Mouse (Mus musculus): ENCODE data around the gene Grk2.

Gene Grk2

GRCm38 (mm10) chr19:4303640-4303995 lies 2.4 kb downstream of the Grk2 start:
- peak; percentile 5 to 26 for DNase-seq (ENCODE audit: low spot score in 2 of 2)

- DNase-seq (ENCODE audit: low spot score in 2 of 2): peak; percentile 16 to 17
Measured at GRCm38 (mm10) chr19:4302936-4303639, 2.9 kb downstream of the Grk2 start.

- peak; percentile 77 to 79 for DNase-seq (ENCODE audit: low spot score in 2 of 2)
Measured at GRCm38 (mm10) chr19:4301735-4302651, 4.0 kb downstream of the Grk2 start.

- DNase-seq (ENCODE audit: low spot score in 2 of 2): peak; percentile 15 to 18
Measured at GRCm38 (mm10) chr19:4300852-4301734, 4.9 kb downstream of the Grk2 start.

- DNase-seq (ENCODE audit: low spot score in 2 of 2): peak; percentile 74 to 81
Measured at GRCm38 (mm10) chr19:4300271-4300704, 5.7 kb downstream of the Grk2 start.

DNA sequence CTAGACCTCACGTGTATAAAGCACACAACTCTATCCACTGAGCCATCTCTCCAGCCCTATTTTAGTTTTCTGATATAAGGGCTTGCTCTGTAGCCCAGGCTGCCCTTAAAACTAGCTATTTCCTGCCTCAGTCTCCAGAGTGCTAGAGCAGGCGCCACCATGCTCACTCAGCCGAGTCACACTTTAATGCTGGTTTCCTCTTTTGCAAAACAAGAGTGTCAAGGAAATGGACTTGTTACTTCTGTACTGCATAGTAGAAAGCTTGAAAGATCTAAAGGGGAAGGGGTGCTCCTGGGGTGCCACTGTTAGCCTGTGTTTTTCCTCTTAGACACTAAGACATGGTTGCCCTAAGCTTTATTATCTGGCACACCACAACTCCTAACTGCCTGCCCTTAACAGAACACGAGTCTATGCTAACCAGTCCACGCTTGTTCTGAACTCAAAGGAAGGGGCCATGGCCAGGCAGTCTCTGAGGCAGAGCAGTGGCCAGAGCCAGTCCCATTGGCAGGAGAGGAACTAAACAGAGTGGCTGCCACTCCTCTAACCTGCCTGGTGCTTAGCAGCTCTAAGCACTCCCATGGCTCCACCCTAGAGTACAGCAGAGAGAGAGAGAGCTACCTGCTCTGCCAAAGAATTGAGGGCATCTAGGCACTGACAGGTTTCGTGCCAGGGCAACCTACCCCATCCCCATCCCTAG lies 6.3 kb downstream of the Grk2 start:
- peak; percentile 28 to 32 for DNase-seq (ENCODE audit: low spot score in 2 of 2)

DNA sequence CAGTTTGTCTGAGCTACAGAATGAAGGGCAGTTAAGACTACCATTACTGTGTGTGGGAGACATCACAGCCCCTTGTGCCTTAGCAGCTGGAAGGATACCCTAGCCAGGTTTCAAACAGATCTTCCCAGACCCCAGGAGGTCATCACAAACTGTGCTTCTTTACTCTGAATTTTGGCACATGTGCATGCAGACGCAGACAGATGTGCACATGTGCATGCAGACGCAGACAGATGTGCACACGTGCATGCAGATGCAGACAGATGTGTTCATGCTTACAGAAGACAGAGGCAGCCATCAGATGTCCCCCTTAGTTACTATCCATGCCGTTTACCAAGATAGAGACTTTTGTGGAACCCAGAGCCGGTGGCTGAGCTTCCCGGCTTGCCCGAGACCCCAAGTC lies 6.9 kb downstream of the Grk2 start:
- no peak for DNase-seq (ENCODE audit: low spot score in 2 of 2)

- peak; percentile 21 to 37 for DNase-seq (ENCODE audit: low spot score in 2 of 2)
Measured at GRCm38 (mm10) chr19:4298322-4299121, 7.5 kb downstream of the Grk2 start.

- DNase-seq (ENCODE audit: low spot score in 2 of 2): peak in 1 of 2 experiments; percentile 21
Measured at GRCm38 (mm10) chr19:4297851-4298250, 8.2 kb downstream of the Grk2 start.

DNA sequence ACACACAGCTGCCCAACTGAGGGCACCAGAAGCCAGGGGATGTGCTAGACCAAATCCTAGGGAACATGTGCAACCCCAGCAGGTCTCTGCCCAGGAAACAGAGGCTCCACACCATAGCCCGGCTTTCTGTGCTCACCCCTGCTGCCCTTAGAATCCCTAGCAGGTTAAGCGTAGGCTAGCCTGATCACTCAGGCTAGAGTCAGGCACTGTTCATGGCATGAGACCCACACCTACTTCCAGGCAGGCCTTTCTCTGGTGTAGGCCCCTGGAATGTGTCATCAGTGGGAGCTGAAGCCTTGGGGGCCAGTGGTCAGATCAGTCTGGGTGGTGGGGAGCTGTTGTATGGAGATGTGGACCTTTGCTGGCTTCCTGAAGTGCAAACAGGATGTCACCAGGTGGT lies 9.4 kb downstream of the Grk2 start:
- peak in 1 of 2 experiments; percentile 9 for DNase-seq (ENCODE audit: low spot score in 2 of 2)

DNA sequence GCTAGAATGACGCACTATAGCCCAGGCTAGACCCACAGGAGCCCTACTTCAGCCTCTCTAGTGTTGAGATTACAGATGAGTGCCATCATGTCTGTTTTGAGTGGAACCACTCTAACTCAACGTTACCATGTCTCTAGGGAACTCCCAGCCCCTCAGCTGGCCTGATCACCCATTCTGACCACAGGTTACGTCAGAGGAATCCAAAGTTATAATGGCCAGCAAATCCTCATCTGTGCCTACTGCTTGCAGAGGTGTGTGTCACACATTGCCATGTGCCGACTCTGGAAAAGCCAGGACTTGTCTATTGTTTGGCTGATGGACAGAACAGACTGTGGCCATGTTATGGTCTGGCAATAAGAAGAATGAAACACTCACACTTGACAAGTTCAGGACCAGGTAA lies 10.6 kb downstream of the Grk2 start:
- DNase-seq (ENCODE audit: low spot score in 2 of 2): no peak

DNA sequence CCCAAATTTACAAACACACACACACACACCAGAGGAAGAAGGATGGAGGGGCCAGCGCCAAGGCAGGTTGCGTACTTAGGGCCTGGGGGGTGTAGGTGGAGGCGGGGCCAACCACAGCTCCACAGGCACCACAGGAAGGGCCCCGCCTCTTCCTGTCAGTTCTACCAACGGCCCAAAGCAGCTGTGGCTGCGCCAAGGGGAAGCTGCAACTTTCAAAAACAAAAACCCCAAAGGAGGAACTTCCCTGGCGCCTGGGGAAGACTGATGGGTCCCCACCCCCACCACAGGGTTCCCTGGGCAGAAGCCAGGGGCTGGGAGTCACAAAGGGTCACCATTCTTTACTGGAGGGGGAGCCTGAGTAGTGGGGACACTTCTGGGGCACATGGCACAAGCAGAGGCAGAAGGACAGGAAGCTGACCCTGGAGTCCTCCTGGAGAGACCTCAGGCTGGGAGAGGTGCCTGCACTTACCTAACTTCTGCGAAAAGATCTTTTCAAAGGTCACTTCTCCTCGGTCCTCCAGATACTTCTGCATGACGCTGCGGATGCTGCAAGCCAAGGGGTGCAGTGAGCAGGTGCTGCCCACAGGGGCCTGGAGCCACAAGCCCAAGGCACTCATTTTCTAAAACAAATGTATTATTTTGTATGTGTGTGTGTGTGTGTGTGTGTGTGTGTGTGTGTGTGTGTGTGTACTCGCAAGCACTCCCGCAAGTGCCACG lies 11.5 kb downstream of the Grk2 start:
- DNase-seq (ENCODE audit: low spot score in 2 of 2): peak; percentile 86 to 90

DNA sequence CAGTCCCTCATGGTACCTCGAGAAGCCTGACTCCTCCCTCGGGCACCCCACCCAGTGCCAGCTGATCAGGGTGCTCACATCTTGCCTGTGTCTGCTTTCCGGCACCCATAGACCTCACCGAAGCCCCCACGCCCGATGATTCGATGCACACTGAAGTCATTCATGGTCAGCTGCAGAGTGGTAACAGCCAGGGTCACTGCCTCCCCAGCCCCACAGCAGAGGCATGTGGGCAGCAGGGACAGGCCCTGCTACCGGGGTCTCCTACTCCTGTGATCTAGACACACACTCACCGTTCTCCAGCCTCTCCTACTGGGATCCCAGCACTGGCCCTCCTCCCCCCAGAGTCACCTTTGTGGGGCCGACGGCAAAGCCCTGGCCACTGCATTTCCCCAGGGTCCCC lies 14.9 kb downstream of the Grk2 start:
- no peak for DNase-seq (ENCODE audit: low spot score in 2 of 2)

DNA sequence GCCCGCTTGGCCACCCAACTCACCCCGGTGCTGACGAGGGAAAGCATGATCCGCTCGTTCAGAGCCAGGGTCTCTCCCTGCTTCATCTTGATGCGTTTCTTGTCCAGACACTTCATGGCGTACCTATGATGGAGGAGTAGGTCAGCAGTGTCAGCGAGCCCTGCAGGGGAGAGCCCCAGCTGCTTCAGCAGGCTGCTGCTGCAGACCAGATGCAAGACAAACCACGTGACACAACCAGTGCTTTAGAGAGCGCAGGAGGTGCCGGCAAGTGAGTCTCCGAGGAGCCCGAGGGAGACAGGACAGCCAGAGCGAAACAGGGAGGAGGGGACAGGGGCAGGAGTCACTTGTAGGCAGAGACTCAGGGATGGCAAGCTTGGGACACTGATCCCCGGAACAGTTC lies 15.3 kb downstream of the Grk2 start:
- DNase-seq (ENCODE audit: low spot score in 2 of 2): no peak

- peak in 1 of 2 experiments; percentile 9 for DNase-seq (ENCODE audit: low spot score in 2 of 2)
Measured at GRCm38 (mm10) chr19:4283653-4284052, 22.4 kb downstream of the Grk2 start.

DNA sequence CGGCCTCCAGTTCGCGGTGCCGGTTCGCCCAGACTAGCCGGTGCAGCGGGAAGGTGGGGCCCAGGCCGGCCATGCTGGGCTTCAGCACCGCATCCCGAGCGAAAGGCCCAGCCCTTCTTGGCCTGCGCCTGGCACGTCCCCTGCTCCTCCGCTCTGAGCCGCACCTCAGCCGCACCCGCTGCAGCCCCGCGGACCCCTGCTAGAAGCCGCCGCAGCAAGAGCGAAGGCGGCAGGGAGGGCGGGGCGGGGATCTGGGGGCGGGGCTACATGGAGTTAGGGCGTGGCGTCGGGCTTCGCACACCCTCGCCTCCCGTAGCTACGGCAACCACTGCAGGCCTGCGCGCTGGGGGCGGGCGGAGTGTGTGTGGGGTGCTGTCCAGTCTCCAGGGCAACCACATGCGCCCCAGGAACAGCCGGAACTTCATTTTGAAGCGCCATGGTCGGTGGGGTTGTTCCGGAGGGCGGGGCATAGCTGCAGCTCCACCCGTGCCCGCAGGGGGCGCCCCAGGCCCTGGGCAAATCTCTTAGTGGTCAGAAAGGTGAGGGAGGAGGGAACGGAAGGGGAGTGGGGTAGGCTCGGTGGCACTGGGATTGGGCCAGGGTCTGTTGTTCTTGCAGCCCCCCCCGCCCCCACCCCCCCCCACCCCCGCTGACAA lies 23.0 kb downstream of the Grk2 start, which contains the start of gene Ankrd13d:
Ankrd13d (minus strand) TSS at position 240 of the 656 bp plus-strand sequence.
- DNase-seq (ENCODE audit: low spot score in 2 of 2): peak; percentile 86 to 90

DNA sequence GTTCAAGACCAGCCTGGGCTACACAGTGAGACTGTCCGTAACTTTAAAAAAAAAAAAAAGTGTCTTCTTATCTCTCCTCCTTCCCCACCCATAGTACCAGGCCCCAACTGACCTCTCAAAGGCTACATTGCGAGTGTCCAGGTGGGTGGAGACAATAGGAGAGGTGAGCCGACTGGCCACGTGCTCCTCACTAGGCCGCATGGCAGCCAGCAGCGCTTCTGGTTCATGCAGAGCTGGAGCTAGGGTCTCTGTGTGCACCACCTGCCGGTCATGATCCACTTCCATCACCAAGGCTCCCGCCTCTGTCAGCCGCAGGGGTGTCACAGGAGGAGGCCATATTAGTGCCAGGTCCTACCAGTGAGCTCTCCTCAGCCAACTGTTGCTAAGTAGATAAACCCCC lies 25.6 kb downstream of the Grk2 start:
- no peak for DNase-seq (ENCODE audit: low spot score in 2 of 2)

GRCm38 (mm10) chr19:4279487-4279886 lies 26.5 kb downstream of the Grk2 start:
- DNase-seq (ENCODE audit: low spot score in 2 of 2): peak in 1 of 2 experiments; percentile 17

- DNase-seq (ENCODE audit: low spot score in 2 of 2): no peak
Measured at GRCm38 (mm10) chr19:4270972-4271371, 35.0 kb downstream of the Grk2 start.
